Mouse (Mus musculus) spleen, embryonic (tissue): ENCODE results near the gene Atp6v1g2.

Experiments
- CTCF ChIA-PET: fragments of 350-600 bp; sonication (Branson Sonifier 250); formaldehyde crosslinking; loops from one replicate; lab custom pipeline; 2022; lab: Charles Lee

Gene Atp6v1g2

GRCm38 (mm10) chr17:35250348-35251120, 17.1 kb downstream of the Atp6v1g2 start:
- CTCF ChIA-PET = no interaction called here

GRCm38 (mm10) chr17:35251162-35251719, 17.8 kb downstream of the Atp6v1g2 start:
- CTCF ChIA-PET = interaction anchor here (1.0 kb wide), 1 partner anchor 23 kb away, joined by 5 read pairs; no protein-coding TSS in a partner anchor

- CTCF ChIA-PET = interaction anchor here (1.0 kb wide), 1 partner anchor 22 kb away, joined by 5 read pairs; no protein-coding TSS in a partner anchor
Observed at GRCm38 (mm10) chr17:35251981-35252380, 18.5 kb downstream of the Atp6v1g2 start.

- CTCF ChIA-PET = no interaction called here
Observed at GRCm38 (mm10) chr17:35252619-35253292, 19.3 kb downstream of the Atp6v1g2 start.

GRCm38 (mm10) chr17:35253293-35254093, 20.0 kb downstream of the Atp6v1g2 start:
- CTCF ChIA-PET = interaction anchor here (0.6 to 5.7 kb wide), 3 partner anchors 18 to 32 kb away, joined by 3 to 25 read pairs (median 9); no protein-coding TSS in a partner anchor

GRCm38 (mm10) chr17:35254241-35255098, 21.0 kb downstream of the Atp6v1g2 start:
- CTCF ChIA-PET = interaction anchor here (0.6 to 5.7 kb wide), 5 partner anchors 9 to 352 kb away, joined by 3 to 25 read pairs (median 7); no protein-coding TSS in a partner anchor

- CTCF ChIA-PET = interaction anchor here (0.6 to 5.7 kb wide), 4 partner anchors 9 to 1298 kb away, joined by 3 to 25 read pairs (median 8); no protein-coding TSS in a partner anchor
Observed at GRCm38 (mm10) chr17:35255301-35255700, 21.8 kb downstream of the Atp6v1g2 start.

GRCm38 (mm10) chr17:35255704-35256103, 22.2 kb downstream of the Atp6v1g2 start:
- CTCF ChIA-PET = interaction anchor here (0.6 to 5.7 kb wide), 3 partner anchors 10 to 1299 kb away, joined by 3 to 25 read pairs (median 7); no protein-coding TSS in a partner anchor

GRCm38 (mm10) chr17:35257378-35257777, 23.9 kb downstream of the Atp6v1g2 start:
- CTCF ChIA-PET = interaction anchor here (0.5 to 5.7 kb wide), 5 partner anchors 16 to 305 kb away, joined by 3 to 25 read pairs (median 3); partner anchors contain the start of gene Ddx39b

GRCm38 (mm10) chr17:35257824-35258491, 24.5 kb downstream of the Atp6v1g2 start:
- CTCF ChIA-PET = interaction anchor here (0.5 to 5.7 kb wide), 4 partner anchors 16 to 305 kb away, joined by 3 to 25 read pairs (median 4); partner anchors contain the start of gene Ddx39b

- CTCF ChIA-PET = interaction anchor here (2.2 to 5.7 kb wide), 2 partner anchors 11 to 16 kb away, joined by 9 to 25 read pairs; no protein-coding TSS in a partner anchor
Observed at GRCm38 (mm10) chr17:35258492-35259478, 25.3 kb downstream of the Atp6v1g2 start.

- CTCF ChIA-PET = interaction anchor here (0.6 to 2.2 kb wide), 2 partner anchors 10 to 88 kb away, joined by 6 to 9 read pairs; no protein-coding TSS in a partner anchor
Observed at GRCm38 (mm10) chr17:35259621-35260020, 26.2 kb downstream of the Atp6v1g2 start.

GRCm38 (mm10) chr17:35261651-35262050, 28.2 kb downstream of the Atp6v1g2 start:
- CTCF ChIA-PET = no interaction called here

GRCm38 (mm10) chr17:35262664-35263522, 29.4 kb downstream of the Atp6v1g2 start, which contains the start of gene H2-D1:
Gene H2-D1 (plus strand): TSS chr17:35262730.
- CTCF ChIA-PET = no interaction called here

- CTCF ChIA-PET = no interaction called here
Observed at GRCm38 (mm10) chr17:35263523-35263883, 30.0 kb downstream of the Atp6v1g2 start.

- CTCF ChIA-PET = interaction anchor here (0.7 kb wide), 2 partner anchors 35 to 242 kb away, joined by 3 to 4 read pairs; no protein-coding TSS in a partner anchor
Observed at GRCm38 (mm10) chr17:35267399-35268086, 34.1 kb downstream of the Atp6v1g2 start.
